Comparison of ENCODE assay signal across 15 mouse cellular contexts in the genomic region with DNA sequence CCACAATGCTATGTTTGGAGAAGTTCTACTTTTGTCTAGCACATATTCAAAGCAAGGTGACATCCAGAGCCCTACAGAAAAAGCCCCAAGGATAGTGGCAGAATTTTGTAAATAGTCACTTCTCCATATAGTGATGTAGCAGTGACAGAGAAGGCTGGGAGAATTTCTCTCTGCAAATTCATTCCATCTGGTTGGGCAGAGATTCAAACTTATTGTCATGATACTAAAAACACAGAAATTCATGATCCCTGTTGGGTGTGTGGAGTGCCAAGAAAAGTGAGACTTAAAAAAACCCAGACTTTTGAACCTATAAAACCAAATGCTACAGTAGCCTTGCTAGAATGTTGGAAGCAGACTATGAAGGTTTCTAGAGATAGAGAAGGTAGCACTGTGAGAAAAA.
"Had no signal": no experiment of that assay in that cellular context is flagged by ENCODE, and none has a peak within 500 bp of the region (broad histone marks: within the 10 kb centered on the region; RNA-seq: fewer than 3 reads in every experiment).

No protein-coding gene starts in this region.

- H3K4me3 ChIP-seq: limb, embryonic 13.5 days; liver, embryonic 15.5 days; midbrain, embryonic 10.5 days; midbrain, embryonic 15.5 days; neural tube, embryonic 13.5 days had no signal

- DNase-seq: kidney, postnatal 25 days; lung, adult 2 months; lung, postnatal 4 days; retina, postnatal 1 day; right cerebral cortex, postnatal 4 days; spleen, adult 18-20 months; thymus, adult 2 months; thymus, postnatal 4 days had no signal

- H3K27ac ChIP-seq: limb, embryonic 13.5 days; liver, embryonic 15.5 days; midbrain, embryonic 10.5 days; midbrain, embryonic 15.5 days; neural tube, embryonic 13.5 days had no signal

- H3K4me1 ChIP-seq: limb, embryonic 13.5 days; liver, embryonic 15.5 days; midbrain, embryonic 10.5 days; midbrain, embryonic 15.5 days; neural tube, embryonic 13.5 days had no signal

- H3K9ac ChIP-seq: limb, embryonic 13.5 days; liver, embryonic 15.5 days; midbrain, embryonic 15.5 days; neural tube, embryonic 13.5 days had no signal

- H3K4me2 ChIP-seq: limb, embryonic 13.5 days; liver, embryonic 11.5 days; liver, embryonic 15.5 days; midbrain, embryonic 15.5 days; neural tube, embryonic 13.5 days had no signal

- H3K9me3 ChIP-seq: limb, embryonic 13.5 days; liver, embryonic 15.5 days; midbrain, embryonic 10.5 days; midbrain, embryonic 15.5 days; neural tube, embryonic 13.5 days had no signal

- ATAC-seq: lung, postnatal 0 days; midbrain, embryonic 15.5 days had no signal

- H3K27me3 ChIP-seq: limb, embryonic 13.5 days; liver, embryonic 15.5 days; midbrain, embryonic 15.5 days; neural tube, embryonic 13.5 days had no signal

- H3K36me3 ChIP-seq: limb, embryonic 13.5 days; liver, embryonic 15.5 days; midbrain, embryonic 10.5 days; midbrain, embryonic 15.5 days; neural tube, embryonic 13.5 days had no signal
